Mouse (Mus musculus) right cerebral cortex, adult 2 months (tissue): ENCODE results near the gene Sptlc2.
A peak's percentile ranks its signal among the peaks of the same experiment; 100 is the strongest.
"Not testable (repeated sequence)": the region's sequence is repeated elsewhere in the genome, so short reads cannot be mapped to it uniquely, and the experiment has no call there.

Source experiments
- DNase-seq, 2 experiments: peaks; one replicate each; pipeline ENCODE4 v3.0.0; 2021 to 2022; ENCODE audit warnings: low spot score in 2 of 2

Sptlc2 gene

DNA sequence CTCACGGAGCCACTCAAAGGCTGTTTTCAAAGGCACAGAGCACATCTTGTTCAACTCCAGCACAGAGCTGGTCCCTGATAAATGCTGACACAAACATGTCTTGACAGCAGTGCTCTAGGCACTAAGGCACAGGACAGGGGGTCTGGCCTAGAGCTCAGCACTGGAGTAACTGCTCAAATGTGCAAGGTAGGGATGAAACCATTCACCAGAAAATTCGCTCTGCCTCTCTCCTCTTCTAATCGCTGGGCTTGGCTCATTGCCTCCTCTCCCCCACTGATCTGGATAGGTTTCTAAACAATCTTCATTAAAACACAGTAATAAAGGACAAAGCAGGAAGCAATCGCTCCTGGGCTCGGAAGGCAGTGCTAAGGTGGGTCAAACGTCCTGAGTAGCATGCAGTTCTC lies 57.1 kb downstream of the Sptlc2 start:
- no peak for DNase-seq

DNA sequence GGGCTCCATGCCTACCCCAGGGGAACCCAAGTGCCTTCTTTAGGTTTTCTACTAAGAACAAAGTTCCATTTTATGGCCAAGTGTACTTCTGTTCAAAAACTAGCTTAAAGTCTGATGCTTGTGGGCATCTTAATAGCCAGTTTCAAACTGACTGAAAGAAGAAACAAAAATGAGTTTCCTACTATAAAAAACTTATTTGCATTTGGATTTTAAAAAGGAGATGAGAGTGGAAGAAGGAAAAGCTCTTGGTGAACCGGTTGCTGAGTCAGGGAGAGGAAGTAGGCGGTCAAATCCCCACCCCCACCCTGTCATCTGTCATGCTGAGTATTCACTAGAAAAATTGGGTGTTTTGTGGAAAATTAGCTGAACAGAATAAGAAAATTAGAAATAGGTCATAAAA lies 57.9 kb downstream of the Sptlc2 start:
- DNase-seq = no peak

DNA sequence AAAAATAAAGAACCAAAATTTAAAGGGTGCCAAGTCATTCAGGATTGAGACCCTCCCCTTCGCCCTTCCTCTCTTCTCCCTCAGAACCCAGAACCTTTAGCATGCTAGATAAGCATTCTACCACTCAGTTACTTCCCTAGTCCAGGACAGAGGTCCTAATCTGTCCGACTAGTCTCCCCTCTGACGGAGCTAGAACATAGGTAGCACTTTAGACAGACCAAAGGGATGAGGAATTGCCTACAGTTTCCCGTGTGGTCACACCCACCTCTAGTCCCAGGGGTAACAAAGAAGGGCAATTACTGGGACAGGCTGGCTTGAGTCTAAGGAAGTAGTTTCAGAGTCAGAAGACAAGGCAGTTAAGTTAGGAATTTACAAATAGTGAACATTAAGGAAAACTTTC lies 60.1 kb downstream of the Sptlc2 start:
- DNase-seq = no peak

DNA sequence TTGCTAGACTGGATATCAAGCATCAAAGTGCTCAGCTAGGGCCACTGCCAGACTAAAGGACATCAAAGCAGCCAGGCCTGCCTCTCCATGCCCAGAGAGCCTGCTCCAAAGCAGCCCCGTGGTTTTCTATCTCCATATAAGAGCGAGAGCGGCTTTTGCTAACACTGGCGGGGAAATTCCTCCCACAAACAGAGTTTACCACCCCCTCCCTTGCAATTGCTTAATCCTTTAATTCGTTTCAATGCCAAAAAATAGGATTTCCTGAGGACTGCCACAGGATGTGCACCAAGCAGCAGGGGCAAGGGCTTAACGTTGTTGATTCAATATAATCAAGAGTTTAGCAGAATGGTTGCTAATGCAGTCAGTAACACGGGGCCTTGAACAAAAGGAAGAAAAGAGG lies 60.5 kb downstream of the Sptlc2 start:
- DNase-seq = no peak

DNA sequence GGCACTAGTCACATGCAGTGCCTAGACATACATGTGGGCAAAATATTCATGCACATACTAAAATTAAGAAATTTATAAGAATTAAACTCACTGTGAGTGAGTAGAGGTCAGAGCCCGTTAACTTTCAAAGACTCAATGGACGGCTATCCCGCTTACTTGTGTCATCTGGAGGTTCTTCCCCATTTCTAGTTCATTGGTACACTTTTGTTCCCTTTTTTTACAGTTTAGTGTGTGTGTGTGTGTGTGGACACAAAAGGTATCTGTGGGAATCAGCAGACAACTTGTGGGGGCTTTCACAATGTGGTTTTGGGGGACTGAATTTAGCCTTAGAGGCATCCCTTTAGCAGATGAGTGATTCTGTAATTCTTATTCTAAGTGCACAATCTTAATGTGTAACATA lies 62.7 kb downstream of the Sptlc2 start:
- DNase-seq = no peak

DNA sequence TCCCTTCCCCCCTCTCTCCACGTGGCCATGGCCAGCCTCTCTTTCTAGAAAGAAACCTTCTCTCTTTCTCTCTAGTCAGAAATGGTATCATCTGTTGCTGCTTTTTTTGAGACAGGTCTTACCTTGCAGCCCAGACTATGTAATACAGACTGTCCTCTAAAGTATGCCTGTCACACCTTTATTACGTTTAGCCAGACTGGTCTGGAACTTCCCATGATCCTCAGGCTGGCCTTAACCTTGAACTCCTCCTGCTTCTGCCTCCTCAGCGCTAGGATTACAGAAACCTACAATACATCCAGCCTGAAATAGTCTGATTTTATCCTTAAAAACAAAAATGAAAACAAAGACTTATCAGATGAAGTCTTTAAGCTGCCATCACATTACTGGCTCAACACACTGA lies 68.9 kb downstream of the Sptlc2 start:
- no peak for DNase-seq

DNA sequence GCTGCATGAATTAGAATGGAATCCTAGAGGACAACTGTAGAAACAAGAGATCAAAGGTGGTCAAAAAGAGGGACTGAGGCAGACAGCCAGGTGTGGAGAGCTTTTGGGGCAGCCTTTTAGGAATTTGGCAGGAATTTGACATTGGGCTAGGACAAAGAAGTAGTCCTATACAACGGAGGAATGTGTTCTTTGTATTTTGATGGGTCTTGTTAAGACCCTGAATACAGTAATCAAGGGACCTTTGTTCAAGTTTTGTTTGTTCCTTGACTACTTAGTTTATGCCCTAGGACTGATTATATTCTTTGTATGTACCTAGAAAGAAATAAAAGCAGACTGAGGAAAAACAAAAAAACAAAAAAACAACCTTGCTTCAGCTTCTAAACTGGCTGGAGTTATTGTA lies 70.2 kb downstream of the Sptlc2 start:
- DNase-seq = no peak

DNA sequence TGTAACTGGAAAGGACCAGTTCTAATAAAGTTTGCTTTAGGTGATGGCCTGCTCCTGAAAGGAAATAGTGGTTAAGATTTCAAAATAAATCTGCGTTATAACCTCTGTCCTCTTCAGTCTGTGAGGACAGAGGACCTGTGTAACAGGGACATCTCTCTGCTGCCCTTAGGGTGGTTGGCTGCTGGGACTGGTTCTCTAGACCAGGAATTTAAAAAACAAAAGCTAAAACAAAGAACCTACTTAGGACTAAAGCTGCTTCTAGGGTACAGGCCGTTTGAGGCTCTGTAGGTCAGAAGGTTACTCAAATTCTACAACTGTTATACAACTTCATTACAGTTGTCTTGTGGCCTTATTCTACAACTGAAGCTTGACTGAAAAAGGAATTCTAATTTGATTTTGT lies 75.1 kb downstream of the Sptlc2 start:
- DNase-seq = no peak

DNA sequence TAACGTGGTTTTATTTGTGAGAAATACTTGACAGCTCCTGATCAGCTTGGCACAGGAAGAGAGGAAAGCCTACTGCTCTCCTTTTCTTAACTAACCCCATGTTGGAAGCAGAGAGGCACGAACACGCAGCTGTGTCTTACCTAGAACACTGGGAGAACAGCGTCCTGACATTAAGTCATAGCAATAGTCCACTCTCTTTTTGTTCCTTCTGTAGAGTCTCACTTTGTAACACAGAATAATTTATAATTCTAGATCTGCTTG lies 81.6 kb downstream of the Sptlc2 start:
- DNase-seq = not testable (repeated sequence)

DNA sequence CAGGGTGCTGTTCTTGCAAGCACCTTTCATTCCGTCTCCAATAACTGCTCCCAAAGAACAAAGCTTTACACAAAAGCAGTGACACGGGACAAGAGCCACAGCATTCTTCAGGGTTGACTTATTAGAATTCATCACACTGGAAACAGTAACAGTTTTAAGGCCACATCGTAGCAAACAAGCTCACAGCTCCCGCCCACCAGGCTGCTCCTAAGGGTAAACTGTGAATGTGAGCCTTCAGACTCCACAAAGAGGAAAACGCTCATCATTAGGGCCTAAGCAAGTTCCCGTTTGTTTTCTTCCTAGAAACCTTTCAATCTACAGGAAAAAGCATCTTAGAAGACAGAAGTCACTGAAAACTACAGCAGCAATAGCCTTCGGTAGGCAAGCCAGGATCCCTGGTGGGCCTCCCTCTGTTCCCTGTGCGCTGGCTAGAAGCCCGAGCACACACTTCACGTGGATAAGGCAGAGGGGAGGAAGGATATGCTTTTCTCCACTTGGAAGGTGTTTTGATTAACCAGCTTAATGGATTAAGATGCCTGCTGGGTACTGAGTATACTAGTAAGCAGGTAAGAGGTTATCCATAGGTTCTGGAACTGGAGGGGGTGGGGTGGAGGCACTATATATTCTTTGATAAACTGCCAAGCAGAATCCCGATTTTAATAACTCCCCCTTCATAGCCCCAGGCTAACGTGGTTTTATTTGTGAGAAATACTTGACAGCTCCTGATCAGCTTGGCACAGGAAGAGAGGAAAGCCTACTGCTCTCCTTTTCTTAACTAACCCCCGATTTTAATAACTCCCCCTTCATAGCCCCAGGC lies 82.2 kb downstream of the Sptlc2 start:
- peak in 1 of 2 experiments; percentile 14 for DNase-seq

DNA sequence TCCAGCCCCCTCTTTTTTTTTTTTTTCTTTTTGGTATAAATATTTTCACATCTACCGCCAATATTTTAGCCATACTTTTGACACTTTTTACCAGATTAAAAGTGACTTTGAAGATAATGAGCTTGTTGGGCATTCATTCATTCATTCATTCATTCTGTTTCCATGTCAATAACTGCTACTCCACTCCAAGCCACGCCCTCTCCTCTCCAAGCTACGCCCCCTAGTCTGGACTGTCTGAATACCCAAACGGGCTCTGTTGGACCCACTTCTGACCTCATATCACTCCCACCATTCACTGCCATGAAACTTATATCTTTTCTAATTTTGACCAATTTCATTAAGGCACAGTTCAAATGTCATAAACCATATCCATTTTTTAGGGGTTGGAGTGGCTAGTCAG lies 87.0 kb downstream of the Sptlc2 start:
- DNase-seq = no peak

DNA sequence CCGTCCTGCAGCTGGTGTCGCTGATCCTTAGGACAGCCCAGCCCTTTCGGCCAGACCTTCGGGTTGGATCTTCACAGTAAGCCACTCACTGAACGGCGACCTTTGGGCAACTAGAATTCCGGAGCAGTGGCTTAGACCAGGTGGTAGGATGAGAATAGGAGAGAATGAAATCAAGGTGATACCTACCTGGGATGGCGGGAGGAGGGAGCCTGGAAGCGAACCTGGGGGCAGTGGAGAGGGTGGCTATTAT lies 87.8 kb downstream of the Sptlc2 start:
- DNase-seq = no peak

DNA sequence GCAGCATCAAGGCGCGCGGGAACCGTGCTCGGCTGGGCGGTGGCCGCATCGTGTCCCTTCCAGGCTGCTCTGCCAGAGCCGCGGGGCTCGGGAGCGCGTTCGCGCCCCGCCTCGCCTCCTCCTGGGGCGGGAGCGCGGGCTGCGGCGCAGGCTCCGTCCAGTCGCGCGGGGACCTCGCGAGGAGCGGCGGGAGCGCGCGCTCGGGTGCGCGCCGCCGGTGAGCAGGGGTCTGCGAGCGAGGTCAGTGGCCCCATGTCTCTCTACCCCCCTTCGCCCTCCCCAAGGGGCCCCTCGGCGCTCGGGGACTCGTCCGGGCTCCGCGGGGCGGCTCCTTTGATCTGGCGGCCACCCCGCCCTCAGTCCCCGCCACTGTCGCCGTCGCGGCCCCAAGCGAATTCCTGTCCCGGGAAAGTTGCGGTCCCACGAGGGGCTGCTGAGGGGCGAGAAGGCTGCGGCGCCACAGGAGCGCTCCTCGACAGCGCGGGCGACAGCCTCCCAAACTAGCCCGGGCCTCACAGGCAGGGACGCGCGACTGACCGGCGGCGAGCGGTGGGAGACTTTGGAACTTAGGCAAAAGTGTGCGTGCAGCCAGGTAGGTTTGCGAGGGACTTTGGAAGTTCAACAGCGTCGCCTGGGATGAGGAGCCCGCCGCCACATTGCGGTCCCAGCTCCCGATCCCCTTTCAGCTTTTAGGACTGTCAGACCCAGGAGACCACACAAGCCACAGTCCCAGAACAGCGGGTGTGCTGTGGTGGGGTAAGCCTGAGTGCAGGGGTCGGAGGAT lies 88.3 kb downstream of the Sptlc2 start, which contains the start of gene Ism2:
Gene Ism2 (minus strand): TSS at position 49 of the 784 bp plus-strand sequence.
- DNase-seq = no peak

DNA sequence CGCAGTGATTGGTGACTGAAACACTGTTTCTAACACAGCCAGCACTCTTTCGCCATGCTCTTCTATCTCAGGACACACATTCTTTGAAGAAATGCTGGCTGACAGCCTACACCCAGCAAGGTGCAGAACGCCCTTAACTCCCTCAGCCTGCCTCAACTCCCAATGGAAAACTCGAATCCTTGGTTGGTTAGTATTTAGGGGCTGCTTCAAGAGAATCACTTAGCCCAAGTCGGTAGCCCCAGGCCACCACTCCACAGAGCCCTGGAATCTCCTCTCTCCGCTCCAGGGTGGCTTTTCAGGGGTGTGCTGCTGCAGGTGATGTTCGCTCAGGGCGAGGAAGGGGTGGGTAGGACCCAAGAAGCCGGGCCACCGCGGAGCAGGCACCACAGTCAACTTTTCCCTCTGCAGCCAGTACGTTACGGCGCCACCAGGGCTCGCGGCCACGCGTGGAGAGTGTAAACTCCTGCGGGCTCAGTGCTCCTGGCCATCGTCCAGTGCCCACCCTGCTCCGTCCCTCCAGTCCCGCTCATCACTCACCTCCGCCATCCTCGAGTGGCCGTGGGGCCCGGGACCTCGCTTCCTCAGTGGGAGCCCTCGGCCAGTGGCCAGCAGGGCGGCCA lies 89.0 kb downstream of the Sptlc2 start:
- no peak for DNase-seq

DNA sequence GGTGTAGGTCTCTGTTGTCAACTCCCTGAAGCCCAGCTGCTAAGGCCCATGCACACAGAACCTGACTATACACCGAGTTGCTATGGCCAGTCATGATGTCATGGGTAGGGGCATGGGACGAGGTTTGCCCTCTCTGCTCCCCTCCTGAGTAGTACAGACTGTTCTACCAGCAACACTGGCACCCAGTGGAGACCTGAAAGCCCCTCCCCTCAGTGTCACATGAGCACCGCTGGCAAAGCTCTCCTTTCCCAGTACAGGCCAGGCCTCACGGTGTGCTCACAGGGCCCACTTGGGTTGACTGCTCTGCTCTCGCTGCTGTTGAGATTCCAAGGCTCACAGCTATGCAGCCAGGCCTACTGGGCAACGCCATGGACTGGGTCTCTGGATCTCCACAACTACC lies 94.2 kb downstream of the Sptlc2 start:
- no peak for DNase-seq

DNA sequence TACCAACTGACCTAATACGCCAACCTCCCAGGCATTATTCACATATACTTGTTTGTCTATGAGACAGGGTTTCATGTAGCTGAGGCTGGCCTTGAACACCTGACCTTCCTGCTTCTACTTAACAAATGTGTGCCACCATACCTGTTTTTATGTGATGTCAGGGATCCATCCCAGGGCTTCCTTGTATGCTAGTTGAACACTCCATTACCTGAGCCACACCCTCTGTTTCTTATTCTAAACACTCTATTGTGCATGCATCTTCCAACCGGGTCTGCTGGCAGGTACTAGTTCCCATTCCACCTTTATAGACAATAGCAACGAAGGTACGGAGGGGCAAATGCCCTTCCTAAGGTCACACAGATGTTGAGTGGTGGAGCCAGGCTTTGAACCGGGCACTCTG lies 99.1 kb downstream of the Sptlc2 start:
- DNase-seq = no peak

DNA sequence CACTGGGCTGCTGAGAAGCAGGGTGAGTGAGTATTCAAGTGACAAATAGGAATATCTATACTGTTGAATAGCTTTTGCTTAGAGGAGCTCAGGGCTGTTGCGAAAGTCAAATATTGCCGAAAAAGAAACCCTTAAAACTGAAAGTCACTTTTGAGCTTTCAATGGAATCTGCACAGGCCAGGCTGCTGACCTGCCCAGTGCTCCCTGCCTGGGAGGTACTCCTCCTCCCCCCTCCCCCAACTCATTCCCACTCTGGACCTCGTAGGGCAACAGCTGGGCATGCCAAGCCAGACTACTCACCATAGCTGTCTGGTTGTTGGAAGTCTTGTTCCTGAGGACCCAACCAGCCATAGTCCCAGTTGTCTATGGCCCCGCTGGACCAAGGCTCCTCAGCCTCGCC lies 103.4 kb downstream of the Sptlc2 start:
- no peak for DNase-seq

DNA sequence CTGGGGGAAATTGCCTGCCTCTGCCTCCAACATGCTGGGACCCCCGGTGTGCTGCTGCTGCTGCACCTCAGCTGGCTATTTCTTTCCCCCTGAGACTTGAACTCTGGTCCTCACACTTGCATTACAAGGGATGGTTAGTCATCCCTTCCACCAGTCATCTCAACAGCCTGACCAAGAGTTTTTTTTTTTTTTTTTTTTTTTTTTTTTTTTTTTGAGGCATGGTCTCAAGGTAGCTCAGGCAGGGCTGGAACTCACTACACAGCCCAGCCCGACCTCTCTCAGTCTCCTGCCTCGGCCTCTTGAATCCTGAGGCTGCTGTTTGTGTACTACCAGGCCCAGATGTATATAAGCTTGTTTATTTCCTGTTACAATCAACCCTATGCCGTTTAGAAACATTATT lies 103.9 kb downstream of the Sptlc2 start:
- no peak for DNase-seq

DNA sequence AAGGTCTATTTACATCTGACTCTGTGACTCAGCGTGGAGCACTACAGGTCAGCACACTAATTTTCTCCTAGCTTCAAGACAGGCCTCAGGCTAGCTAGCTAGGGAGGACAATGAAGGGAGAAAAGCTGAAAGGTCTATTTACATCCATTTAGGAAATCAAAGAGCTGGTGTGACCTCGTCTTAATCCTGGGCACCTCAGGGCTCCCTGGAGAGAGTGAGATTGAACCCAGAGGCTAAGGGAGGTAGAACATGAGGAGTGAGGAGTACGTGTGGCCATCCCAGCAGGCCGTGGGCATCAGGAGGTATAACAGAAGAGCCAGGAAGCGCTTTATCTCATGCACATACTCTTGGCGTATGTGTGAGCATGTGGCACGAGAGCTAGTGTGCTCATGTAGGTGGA lies 104.4 kb downstream of the Sptlc2 start:
- no peak for DNase-seq

DNA sequence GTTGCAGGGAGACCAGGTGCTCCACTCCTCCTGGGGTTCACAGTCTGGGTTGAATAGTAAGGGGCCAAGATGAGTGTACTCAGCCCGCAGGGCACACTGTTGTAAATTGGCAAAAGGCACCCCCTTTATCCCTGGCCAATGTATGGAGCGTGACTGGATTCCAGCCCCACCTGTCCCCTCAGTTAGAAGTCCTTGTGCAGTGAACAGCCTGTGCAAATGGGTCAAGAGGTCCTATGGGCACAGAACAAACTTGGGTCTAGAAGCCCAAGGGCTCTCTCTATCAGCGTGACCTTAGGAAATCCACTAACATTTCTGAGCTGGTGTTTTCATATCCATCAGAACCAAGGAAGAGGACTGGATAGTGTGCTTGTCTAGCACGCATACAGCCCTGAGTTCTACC lies 105.4 kb downstream of the Sptlc2 start:
- no peak for DNase-seq

DNA sequence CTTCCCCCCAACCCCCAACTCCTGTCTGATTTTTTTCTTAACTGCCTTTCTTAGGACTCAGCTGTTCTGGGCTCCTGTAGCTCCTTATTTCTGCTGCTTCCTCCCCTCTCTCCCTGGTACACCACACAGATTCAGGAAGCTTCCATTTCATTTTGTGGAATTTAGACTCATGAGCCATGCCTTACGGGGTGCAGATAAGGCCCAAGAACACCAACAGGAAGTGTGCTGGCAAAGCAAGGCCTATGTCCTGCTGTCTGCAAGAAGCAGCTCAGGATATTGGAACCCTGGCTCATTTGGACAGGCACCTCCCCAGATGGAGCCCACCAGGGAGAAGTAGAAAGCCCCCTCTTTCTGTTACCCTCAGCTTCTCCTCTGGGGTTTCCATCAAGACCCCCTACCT lies 106.4 kb downstream of the Sptlc2 start:
- DNase-seq = no peak

DNA sequence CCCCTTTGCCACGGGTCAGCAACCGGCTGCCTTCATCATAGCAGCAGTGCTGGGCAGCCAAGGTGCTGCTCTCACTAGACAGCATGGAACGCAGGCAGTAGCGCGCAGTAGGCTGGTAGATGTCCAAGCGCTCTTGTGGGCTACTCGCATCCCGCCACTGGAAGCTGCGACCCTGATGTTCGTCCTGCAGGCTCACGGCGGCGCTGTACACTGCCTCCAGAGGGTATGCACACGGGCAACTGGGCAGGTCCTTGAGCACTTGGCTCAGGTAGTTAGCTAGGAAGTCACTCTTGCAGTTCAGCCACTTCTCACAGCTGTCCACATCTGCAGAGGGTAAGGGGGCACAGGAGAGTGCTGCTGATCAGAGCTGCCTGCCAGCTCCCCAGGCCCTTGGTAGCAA lies 108.3 kb downstream of the Sptlc2 start:
- DNase-seq = no peak

DNA sequence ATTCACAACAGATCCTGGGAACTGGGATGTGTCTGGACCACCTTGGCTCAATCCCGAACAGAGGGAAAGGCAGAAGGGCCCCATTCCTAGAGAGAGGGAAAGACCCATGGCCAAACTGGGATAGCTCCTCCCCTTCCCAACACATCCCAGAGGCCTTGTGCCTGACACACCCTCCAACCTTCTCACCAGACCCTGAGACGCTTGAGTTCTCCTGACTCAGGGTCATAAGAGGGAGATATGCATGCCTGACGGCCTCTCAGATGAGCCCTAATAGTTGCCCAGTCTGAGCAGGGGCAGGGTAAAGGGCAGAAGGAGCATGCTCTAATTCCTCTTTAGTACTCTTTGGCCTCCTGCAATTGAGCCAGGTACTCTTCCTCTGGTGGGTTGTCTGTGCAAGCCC lies 108.8 kb downstream of the Sptlc2 start:
- no peak for DNase-seq
